Mouse (Mus musculus): ENCODE measurements around the gene Adi1.

The Adi1 gene

GRCm38 (mm10) chr12:28694776-28695175 is 19.7 kb downstream of the Adi1 start:
- no peak for DNase-seq

GRCm38 (mm10) chr12:28697821-28698595 is 23.0 kb downstream of the Adi1 start:
- DNase-seq = peak; percentile 44

- no peak for DNase-seq
Measured at GRCm38 (mm10) chr12:28699086-28699485, 24.1 kb downstream of the Adi1 start.

- DNase-seq = peak; percentile 74
Measured at GRCm38 (mm10) chr12:28699656-28700055, 24.6 kb downstream of the Adi1 start.

DNA sequence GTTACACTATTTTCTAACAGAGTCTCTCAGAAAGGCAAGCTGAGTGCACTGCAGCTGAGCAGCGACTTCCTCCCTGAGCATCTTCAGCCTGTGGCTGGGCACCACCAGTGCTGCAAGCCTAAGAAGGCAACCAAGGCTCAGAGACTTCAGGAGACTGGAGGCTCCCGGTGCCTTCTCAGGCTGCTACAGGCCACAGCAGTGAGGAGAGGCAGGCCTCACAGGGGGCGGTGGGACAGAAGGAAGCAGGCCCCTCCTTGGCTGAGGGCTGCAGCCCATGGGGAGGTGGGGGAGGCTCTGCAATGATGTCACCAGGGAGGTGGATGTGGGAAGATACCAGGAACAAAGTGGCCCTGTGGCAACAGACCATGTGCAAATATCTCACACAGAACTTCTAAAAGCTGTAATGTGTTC is 25.1 kb downstream of the Adi1 start:
- no peak for DNase-seq

GRCm38 (mm10) chr12:28700561-28701025 is 25.6 kb downstream of the Adi1 start:
- peak; percentile 70 for DNase-seq

DNA sequence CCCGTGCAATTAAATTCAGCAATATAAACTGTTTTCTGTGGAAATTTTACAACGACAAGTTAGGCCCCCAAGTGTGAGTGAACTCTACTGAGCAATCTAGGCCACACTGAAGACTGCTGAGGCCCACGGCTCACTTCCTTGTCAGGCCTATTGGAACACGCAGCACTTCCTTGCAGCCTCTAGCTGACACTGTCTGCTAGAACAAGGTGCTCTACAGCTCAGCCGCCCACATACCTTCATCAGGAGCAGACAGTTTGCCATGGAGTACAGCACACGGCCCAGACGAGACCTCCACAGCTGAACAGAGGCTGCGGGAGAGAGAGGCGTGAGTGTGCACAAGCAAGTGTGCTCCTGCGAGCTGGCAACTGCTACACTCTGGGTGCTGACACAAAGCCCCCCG is 26.3 kb downstream of the Adi1 start:
- DNase-seq = no peak

DNA sequence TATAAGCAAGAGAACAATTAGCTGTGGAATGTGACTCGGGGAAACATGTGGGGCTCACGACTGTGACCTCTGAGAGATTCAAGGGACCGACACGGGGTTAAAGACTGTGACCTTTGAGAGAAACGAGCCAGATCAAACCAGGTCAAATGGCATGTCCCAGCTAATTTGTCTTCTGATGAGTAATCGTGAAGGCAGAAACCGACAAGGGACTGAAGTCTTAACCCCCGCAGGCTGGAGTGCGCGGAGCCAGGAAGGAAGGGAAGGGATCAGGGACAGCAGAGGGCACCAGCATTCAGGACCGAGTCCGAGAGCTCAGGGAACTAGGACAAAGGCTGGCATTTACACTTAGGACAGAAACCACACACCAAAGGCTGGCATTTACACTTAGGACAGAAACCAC is 29.4 kb downstream of the Adi1 start:
- DNase-seq = no peak

GRCm38 (mm10) chr12:28705204-28705603 is 30.2 kb downstream of the Adi1 start:
- no peak for DNase-seq

DNA sequence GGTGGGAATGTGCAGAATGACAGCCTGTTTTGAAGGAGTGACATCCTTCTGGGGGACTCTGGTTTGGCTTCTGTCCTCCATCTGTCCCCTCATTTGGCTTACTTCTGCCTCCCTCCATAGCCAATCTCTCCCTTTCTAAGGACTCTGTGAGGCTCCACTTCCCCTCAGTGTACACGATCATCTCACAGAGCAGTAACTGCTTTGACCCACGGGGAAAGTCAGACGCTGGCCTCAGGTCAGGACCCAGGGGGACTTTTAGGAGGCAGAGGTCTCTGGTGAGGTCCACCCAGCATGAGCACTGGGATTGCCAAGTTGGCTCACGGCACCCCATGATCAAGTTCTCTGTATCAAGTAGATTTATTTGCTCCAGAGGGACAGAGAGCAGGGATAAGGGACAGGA is 33.1 kb downstream of the Adi1 start:
- no peak for DNase-seq

DNA sequence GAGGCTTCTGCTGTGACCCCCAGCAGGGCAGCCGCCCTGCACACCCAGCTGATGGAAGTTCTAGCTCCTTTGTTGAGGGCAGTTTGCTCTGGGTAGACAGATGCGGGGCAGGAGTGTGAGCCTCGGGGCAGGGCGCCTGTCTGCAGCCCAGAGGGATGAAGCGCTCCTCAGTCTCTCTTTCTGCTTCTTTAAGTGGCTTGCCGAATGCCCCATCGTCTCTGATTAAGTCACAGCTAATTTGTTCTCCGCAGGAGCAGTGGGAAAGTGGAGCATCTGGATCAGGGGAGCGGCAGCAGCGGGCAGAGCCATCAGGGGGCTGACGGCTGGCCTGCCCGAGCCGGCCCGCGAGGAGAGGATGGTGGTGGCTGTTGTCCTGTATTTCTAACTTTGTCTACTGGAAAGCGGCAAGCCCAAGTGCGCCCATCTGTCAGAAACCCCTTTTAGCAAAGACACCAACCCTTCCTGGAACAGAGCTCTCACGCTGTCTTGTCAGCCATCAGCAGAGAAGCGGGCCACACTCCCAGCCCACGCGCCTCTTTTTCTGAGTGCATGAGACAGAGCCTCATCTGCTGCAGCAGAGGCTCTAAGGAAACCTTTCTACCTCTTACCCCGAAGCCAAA is 35.6 kb downstream of the Adi1 start:
- DNase-seq = no peak

DNA sequence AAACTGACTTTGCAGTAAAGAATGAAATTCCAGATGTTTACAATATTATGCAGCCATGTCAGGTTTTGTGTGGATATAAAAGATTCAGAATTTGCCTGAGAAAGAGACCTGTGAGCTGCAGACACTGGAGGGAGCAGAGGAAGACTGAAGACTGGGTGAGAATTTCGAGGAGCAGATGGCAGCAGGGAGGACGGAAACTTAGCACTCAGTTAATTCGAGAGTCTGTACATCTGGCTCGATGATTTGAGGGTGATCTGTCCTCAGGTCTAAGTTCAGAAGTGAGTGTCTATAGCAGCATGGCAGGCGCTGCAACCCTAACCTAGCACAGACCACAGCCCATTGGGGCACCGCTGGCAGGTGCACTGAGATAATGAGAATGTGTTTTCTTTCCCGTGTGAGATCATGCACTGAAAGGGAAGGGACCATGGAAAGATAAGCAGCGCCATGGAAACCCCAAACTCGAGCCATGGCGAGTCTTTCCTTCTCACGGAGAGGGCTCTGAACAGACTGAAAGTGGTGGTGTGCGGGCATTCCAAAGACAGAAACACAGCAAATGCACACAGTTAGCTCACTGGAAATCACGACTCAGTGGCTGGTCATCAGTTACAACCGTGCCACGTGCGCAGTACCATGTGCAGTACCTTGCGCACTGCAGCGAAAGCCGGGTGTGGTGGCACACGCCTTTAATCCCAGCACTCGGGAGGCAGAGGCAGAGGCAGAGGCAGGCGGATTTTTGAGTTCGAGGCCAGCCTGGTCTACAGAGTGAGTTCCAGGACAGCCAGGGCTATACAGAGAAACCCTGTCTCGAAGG is 40.0 kb downstream of the Adi1 start:
- DNase-seq = no peak

DNA sequence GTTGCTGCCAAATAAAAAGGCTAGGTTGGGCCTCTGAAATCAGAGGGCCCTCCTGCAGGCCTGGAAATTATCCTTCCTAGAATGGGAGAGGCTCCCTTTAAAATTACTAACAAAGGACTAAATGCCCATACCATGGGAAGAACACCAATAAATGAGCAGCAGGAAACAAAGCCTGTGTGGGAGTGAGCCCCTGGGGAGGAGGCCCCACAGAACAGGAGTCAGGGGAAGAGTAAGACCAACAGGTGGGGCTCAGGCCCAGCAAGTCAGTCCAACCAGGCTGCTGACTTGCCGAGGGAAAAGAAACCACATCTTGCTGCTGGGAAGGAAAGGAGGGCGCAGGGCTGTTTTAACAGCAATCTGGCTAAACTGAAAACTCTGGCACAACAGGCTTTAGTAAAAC is 42.0 kb downstream of the Adi1 start:
- DNase-seq = no peak

- peak; percentile 16 for DNase-seq
Measured at GRCm38 (mm10) chr12:28718106-28718505, 43.1 kb downstream of the Adi1 start.

GRCm38 (mm10) chr12:28724366-28724765 is 49.3 kb downstream of the Adi1 start:
- no peak for DNase-seq

DNA sequence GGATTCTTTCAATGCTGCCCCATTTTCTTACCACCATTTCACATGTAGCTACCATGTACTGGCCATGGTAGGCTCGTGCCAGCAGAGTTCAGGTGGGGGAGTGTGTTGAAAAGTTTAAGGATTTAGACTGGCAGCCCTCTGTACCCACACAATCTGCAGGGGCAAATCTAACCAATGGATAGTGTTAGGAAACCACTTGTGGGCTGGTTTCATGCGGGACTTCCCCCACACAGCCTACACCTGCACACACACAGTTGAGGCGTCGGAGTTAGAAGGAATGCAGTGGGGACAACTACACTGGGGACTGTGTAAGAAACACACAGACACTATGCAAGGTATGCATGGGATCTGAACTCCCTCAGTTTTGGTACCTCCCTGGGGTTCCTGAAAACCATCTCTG is 51.2 kb downstream of the Adi1 start:
- no peak for DNase-seq

DNA sequence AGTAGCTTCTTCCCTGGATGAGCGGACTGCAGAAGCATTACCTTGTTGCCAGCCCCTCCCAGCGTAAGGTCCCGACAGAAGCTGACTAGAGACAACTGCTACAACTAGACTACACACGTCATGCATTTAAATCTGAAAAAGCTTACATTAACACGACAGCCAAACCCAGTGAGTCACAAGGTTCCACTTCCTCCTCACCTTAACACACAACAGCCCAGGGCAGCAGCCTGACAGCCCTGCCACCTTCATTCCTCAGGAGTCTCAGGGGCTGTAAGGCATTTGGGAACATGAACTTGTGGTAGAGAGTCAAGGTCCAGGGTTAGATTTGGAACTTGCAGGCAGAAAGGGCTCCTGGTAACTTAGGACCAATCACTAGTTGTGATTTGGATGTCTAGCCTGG is 52.0 kb downstream of the Adi1 start:
- DNase-seq = no peak

All from kidney, adult 18-20 months (tissue).